Mouse (Mus musculus): ENCODE results near the gene Sftpd. TPM values are rescaled to one million over a fixed set of nuclear protein-coding genes. Genes with fewer than 3 reads are reported as not detected.

Gene Sftpd
- total and polyA plus RNA-seq, 3 experiments: not detected

DNA sequence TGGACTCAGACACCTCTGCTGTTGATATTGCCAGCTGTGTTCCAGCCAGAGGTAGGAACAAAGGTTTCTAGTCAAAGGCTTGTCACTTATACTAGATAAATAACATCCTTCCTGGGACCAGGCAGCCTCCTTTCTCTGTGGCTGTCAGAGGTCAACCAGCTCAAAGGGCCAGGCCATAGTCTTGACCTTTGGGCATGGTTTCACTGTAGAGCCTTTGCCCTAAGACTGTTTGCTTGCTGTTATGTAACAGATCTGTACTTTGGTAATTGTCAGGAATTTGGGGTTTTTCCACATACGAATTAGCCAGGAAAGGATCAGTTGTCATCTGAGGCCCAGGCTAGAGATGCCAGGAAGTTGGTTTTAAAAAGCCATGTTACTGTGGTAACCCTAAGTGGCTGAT is 24.2 kb downstream of the Sftpd start:
- Histone ChIP-seq H3K27ac (ENCODE audit: insufficient read depth, low read depth) (no peak overlapping the region), H3K27me3 (replicated peaks) (no peaks in the 10 kb centered on the region), H3K9me3 (replicated peaks; ENCODE audit: low read length) (no peaks in the 10 kb centered on the region), H3K4me2 (ENCODE audit: insufficient read depth, low read depth, poor library complexity, severe bottlenecking) (no peak overlapping the region), H3K4me1 (ENCODE audit: control insufficient read depth in 1 of 2, insufficient read depth in 2 of 2) (no peaks in the 10 kb centered on the region), H3K4me3 (replicated peaks in 1 of 3; ENCODE audit: low read depth in 2 of 3, low read length in 2 of 3, poor library complexity in 1 of 3) (no peak overlapping the region), H3K36me3 (replicated peaks in 1 of 2; ENCODE audit: control insufficient read depth in 1 of 2, insufficient read depth in 1 of 2, low read length in 1 of 2) (no peaks in the 10 kb centered on the region), H3K79me2 (replicated peaks; ENCODE audit: control insufficient read depth, extremely low read depth, insufficient read depth, poor library complexity, severe bottlenecking) (no peaks in the 10 kb centered on the region), H3K9ac (ENCODE audit: insufficient read depth, low read depth) (no peak overlapping the region)
- DNase-seq (ENCODE audit: extremely low read depth): no peak
- no peak for TF ChIP-seq UBTF (IDR thresholded peaks at IDR 0.05; ENCODE audit: low read depth, low read length)
- TF ChIP-seq ELF1 (IDR thresholded peaks at IDR 0.05; ENCODE audit: low read depth, low read length): no peak
- TF ChIP-seq IRF4 (IDR thresholded peaks at IDR 0.05; ENCODE audit: low read depth, low read length): no peak
- TF ChIP-seq RAD21 (IDR thresholded peaks at IDR 0.05; ENCODE audit: low read depth, low read length): no peak
- TF ChIP-seq POLR2AphosphoS2 (IDR thresholded peaks at IDR 0.05; ENCODE audit: low read depth, low read length): no peak
- TF ChIP-seq ZNF384 (IDR thresholded peaks at IDR 0.05; ENCODE audit: low read depth, low read length): no peak
- TF ChIP-seq JUN (IDR thresholded peaks at IDR 0.05; ENCODE audit: insufficient read depth, low read depth, low read length): no peak
- dilution Hi-C loops (cut with MboI; ENCODE audit: extremely low pct_ligation_motif_present, extremely low pct_unique_long_range_greater_than_20kb, low sequenced_read_pairs): no loop called here
- in situ Hi-C loops (cut with MboI; ENCODE audit: low pct_ligation_motif_present, low pct_unique_long_range_greater_than_20kb, low sequenced_read_pairs): loop anchor here (10.0 kb wide), 1 partner anchor 66 kb away; no protein-coding TSS in a partner anchor

DNA sequence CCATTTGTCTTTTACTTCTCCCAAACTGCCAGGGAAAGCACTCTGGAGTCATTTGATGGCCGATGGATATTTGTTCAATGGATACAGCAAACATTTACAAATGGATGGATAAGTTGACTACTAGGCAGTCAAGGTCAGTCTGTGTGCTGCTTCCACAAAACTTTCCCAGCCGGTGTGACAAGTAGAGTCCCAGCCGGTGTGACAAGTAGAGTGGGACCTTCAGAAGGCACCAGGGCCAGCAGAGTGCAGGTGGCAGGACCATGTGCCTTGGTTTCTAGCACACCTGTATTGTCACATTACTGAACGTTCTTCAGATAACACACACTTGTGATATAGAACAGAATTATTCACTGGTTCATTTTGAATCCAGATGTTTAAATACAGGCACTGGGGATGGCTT is 24.9 kb downstream of the Sftpd start:
- DNase-seq (ENCODE audit: extremely low read depth): no peak
- no peak overlapping the region for H3K9ac ChIP-seq (ENCODE audit: insufficient read depth, low read depth)
- no peaks in the 10 kb centered on the region for H3K9me3 ChIP-seq (replicated peaks; ENCODE audit: low read length)
- no peaks in the 10 kb centered on the region for H3K36me3 ChIP-seq (replicated peaks in 1 of 2; ENCODE audit: control insufficient read depth in 1 of 2, insufficient read depth in 1 of 2, low read length in 1 of 2)
- no peaks in the 10 kb centered on the region for H3K79me2 ChIP-seq (replicated peaks; ENCODE audit: control insufficient read depth, extremely low read depth, insufficient read depth, poor library complexity, severe bottlenecking)
- no peak for TF ChIP-seq E2F4 (IDR thresholded peaks at IDR 0.05; ENCODE audit: insufficient replicate concordance, low read depth, low read length)
- no peak for TF ChIP-seq MAFK (IDR thresholded peaks at IDR 0.05; ENCODE audit: insufficient replicate concordance, low read length)
- no peak for TF ChIP-seq KAT2A (IDR thresholded peaks at IDR 0.05; ENCODE audit: insufficient replicate concordance, low read length)
- TF ChIP-seq PAX5 (IDR thresholded peaks at IDR 0.05; ENCODE audit: low read length): no peak
- TF ChIP-seq POLR2A (IDR thresholded peaks at IDR 0.05; ENCODE audit: low read depth, low read length): no peak
- no peak for TF ChIP-seq ELF1 (IDR thresholded peaks at IDR 0.05; ENCODE audit: low read depth, low read length)
- TF ChIP-seq TBP (conservative IDR thresholded peaks at IDR 0.05; ENCODE audit: low read depth, low read length): no peak
- TF ChIP-seq NRF1 (IDR thresholded peaks at IDR 0.05; ENCODE audit: low read depth, low read length): no peak
- TF ChIP-seq SMC3 (IDR thresholded peaks at IDR 0.05; ENCODE audit: low read depth, low read length): no peak
- no peak for TF ChIP-seq ZMIZ1 (IDR thresholded peaks at IDR 0.05; ENCODE audit: low read depth, low read length)
- H3K4me2 ChIP-seq (ENCODE audit: insufficient read depth, low read depth, poor library complexity, severe bottlenecking): no peak overlapping the region
- in situ Hi-C loops (cut with MboI; ENCODE audit: low pct_ligation_motif_present, low pct_unique_long_range_greater_than_20kb, low sequenced_read_pairs) (loop anchor here (10.0 kb wide), 1 partner anchor 65 kb away; no protein-coding TSS in a partner anchor), dilution Hi-C loops (cut with MboI; ENCODE audit: extremely low pct_ligation_motif_present, extremely low pct_unique_long_range_greater_than_20kb, low sequenced_read_pairs) (no loop called here)
- H3K4me3 ChIP-seq (replicated peaks in 1 of 3; ENCODE audit: low read depth in 2 of 3, low read length in 2 of 3, poor library complexity in 1 of 3): no peak overlapping the region
- H3K27ac ChIP-seq (ENCODE audit: insufficient read depth, low read depth): no peak overlapping the region
- no peaks in the 10 kb centered on the region for H3K4me1 ChIP-seq (ENCODE audit: control insufficient read depth in 1 of 2, insufficient read depth in 2 of 2)
- no peaks in the 10 kb centered on the region for H3K27me3 ChIP-seq (replicated peaks)
